Comparison of ENCODE assay signal across 9 mouse cellular contexts in the genomic region with DNA sequence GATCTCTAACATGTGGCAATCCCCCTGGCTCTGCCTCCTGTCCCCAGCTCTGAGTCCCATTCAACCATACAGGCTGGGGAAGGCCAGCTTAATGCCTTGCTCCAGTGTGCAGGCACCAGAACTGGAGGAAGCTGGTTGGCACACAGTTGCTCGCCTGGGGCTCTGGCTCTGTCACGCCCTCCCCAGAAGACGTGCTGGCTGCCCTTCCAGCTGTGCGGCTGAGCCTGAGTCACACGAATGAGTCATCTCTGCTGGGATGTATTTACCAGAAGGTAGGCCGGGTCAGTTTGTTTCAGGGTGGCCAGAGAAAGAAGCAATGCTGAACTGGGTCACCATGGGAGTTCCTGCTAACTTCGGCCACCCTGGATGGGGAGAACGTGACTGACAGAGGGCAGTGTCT.
DNase-seq lines count a peak whose midpoint lies in the region; ATAC-seq and TF ChIP-seq lines count a peak whose summit lies in the region.
"Had no signal": no experiment of that assay in that cellular context is flagged by ENCODE, and none has a peak within 500 bp of the region (broad histone marks: within the 10 kb centered on the region; RNA-seq: fewer than 3 reads in every experiment).

No protein-coding gene starts in this region.

- no peaks in the 10 kb centered on the region for H3K36me3 ChIP-seq in hindbrain, embryonic 16.5 days (ENCODE audit: control insufficient read depth, insufficient read depth, low read length)
- H3K36me3 ChIP-seq in hindbrain, embryonic 11.5 days (ENCODE audit: control insufficient read depth, insufficient read depth, low read length): no peaks in the 10 kb centered on the region
- H3K36me3 ChIP-seq in heart, embryonic 16.5 days (ENCODE audit: control insufficient read depth, insufficient read depth): 0 out of 2 replicates have a peak, but pooled peaks cover 4% of the 10 kb centered on the region
- H3K36me3 ChIP-seq in midbrain, postnatal 0 days (ENCODE audit: insufficient read depth, low read length): no peaks in the 10 kb centered on the region

- no peak overlapping the region for H3K4me3 ChIP-seq in hindbrain, embryonic 16.5 days (ENCODE audit: low read length)
- H3K4me3 ChIP-seq in hindbrain, embryonic 11.5 days (ENCODE audit: low read depth, low read length): no peak overlapping the region
- no peak overlapping the region for H3K4me3 ChIP-seq in bone marrow macrophage, adult 2 months (ENCODE audit: insufficient read depth, low read length)
- no peak overlapping the region for H3K4me3 ChIP-seq in heart, embryonic 16.5 days (ENCODE audit: low read length)
- H3K4me3 ChIP-seq in lung, adult 2 months (replicated peaks; ENCODE audit: extremely low read depth, low read depth, low read length): no peak overlapping the region
- H3K4me3 ChIP-seq in midbrain, postnatal 0 days (ENCODE audit: low read depth, low read length): no peak overlapping the region
- H3K4me3 ChIP-seq: neural tube, embryonic 12.5 days had no signal

- no peaks in the 10 kb centered on the region for H3K9me3 ChIP-seq in hindbrain, embryonic 16.5 days (ENCODE audit: control insufficient read depth, low read length)
- no peaks in the 10 kb centered on the region for H3K9me3 ChIP-seq in hindbrain, embryonic 11.5 days (ENCODE audit: control insufficient read depth, low read length)
- H3K9me3 ChIP-seq in heart, embryonic 16.5 days (replicated peaks; ENCODE audit: control insufficient read depth, low read length): no peaks in the 10 kb centered on the region
- H3K9me3 ChIP-seq in midbrain, postnatal 0 days (ENCODE audit: low read length): no peaks in the 10 kb centered on the region
- H3K9me3 ChIP-seq: neural tube, embryonic 12.5 days had no signal

- no peak overlapping the region for H3K9ac ChIP-seq in hindbrain, embryonic 16.5 days (ENCODE audit: low read depth, low read length)
- H3K9ac ChIP-seq in hindbrain, embryonic 11.5 days (ENCODE audit: low read depth, low read length): no peak overlapping the region
- no peak overlapping the region for H3K9ac ChIP-seq in heart, embryonic 16.5 days (ENCODE audit: low read length)
- no peak overlapping the region for H3K9ac ChIP-seq in midbrain, postnatal 0 days (replicated peaks; ENCODE audit: low read length, poor library complexity, severe bottlenecking)
- H3K9ac ChIP-seq: neural tube, embryonic 12.5 days had no signal

- peak; percentile 56 for ATAC-seq in hindbrain, embryonic 16.5 days
- no peak for ATAC-seq in hindbrain, embryonic 11.5 days (ENCODE audit: low FRiP score)
- ATAC-seq in heart, embryonic 16.5 days (replicated peaks; ENCODE audit: extremely low read depth, insufficient read depth, low FRiP score): peak; percentile 90
- ATAC-seq in midbrain, postnatal 0 days (ENCODE audit: low FRiP score): no peak

- no peak for TF ChIP-seq POLR2A in bone marrow macrophage, adult 2 months (IDR thresholded peaks at IDR 0.05; ENCODE audit: borderline replicate concordance, low read depth, low read length)
- no peak for TF ChIP-seq POLR2A in lung, adult 2 months (IDR thresholded peaks at IDR 0.05; ENCODE audit: borderline replicate concordance, extremely low read depth, low read depth, low read length)

- no peak for DNase-seq in hindbrain, embryonic 11.5 days (ENCODE audit: low spot score)
- peak; percentile 34 for DNase-seq in lung, adult 2 months
- DNase-seq in urinary bladder, adult 18-20 months (ENCODE audit: low spot score in 2 of 2): peak; percentile 52 to 88
- DNase-seq in midbrain, postnatal 0 days (ENCODE audit: low spot score): no peak
- no peak for DNase-seq in neural tube, embryonic 10.5 days (ENCODE audit: extremely low spot score, low spot score)

- H3K27me3 ChIP-seq in hindbrain, embryonic 16.5 days (replicated peaks; ENCODE audit: control insufficient read depth, insufficient read depth, low read length): no peaks in the 10 kb centered on the region
- H3K27me3 ChIP-seq in hindbrain, embryonic 11.5 days (ENCODE audit: control insufficient read depth, insufficient read depth, low read length): no peaks in the 10 kb centered on the region
- no peaks in the 10 kb centered on the region for H3K27me3 ChIP-seq in heart, embryonic 16.5 days (ENCODE audit: control insufficient read depth, insufficient read depth, low read length)
- no peaks in the 10 kb centered on the region for H3K27me3 ChIP-seq in midbrain, postnatal 0 days (ENCODE audit: insufficient read depth, low read length)
- H3K27me3 ChIP-seq: neural tube, embryonic 12.5 days had no signal

- no peak overlapping the region for H3K27ac ChIP-seq in hindbrain, embryonic 16.5 days (ENCODE audit: low read depth, low read length)
- no peak overlapping the region for H3K27ac ChIP-seq in hindbrain, embryonic 11.5 days (ENCODE audit: low read depth, low read length)
- peak overlapping the region; percentile 64 for H3K27ac ChIP-seq in bone marrow macrophage, adult 2 months (ENCODE audit: insufficient read depth, low read depth, low read length)
- peak overlapping the region; percentile 30 for H3K27ac ChIP-seq in heart, embryonic 16.5 days (ENCODE audit: low read length)
- H3K27ac ChIP-seq in midbrain, postnatal 0 days (ENCODE audit: low read depth, low read length): no peak overlapping the region
- H3K27ac ChIP-seq: neural tube, embryonic 12.5 days had no signal

- no peak overlapping the region for H3K4me2 ChIP-seq in hindbrain, embryonic 16.5 days (ENCODE audit: low read length)
- H3K4me2 ChIP-seq in hindbrain, embryonic 11.5 days (replicated peaks; ENCODE audit: low read depth, low read length): no peak overlapping the region
- H3K4me2 ChIP-seq in heart, embryonic 16.5 days (ENCODE audit: low read depth, low read length): no peak overlapping the region
- H3K4me2 ChIP-seq in midbrain, postnatal 0 days (ENCODE audit: low read depth, low read length, poor library complexity, severe bottlenecking): no peak overlapping the region
- H3K4me2 ChIP-seq: neural tube, embryonic 12.5 days had no signal

- 62% methylated on average over 8 of the region's 8 CpGs for WGBS in hindbrain, embryonic 16.5 days
- 66% methylated on average over 8 of the region's 8 CpGs for WGBS in hindbrain, embryonic 11.5 days
- WGBS in heart, embryonic 16.5 days: 34% methylated on average over 8 of the region's 8 CpGs
- WGBS in lung, adult 2 months: 8% methylated on average over 8 of the region's 8 CpGs
- 69% methylated on average over 8 of the region's 8 CpGs for WGBS in midbrain, postnatal 0 days

- H3K4me1 ChIP-seq in hindbrain, embryonic 16.5 days (ENCODE audit: control insufficient read depth, insufficient read depth, low read depth, low read length): no peaks in the 10 kb centered on the region; the same call in 1 of the 2 replicates
- H3K4me1 ChIP-seq in hindbrain, embryonic 11.5 days (replicated peaks; ENCODE audit: control insufficient read depth, insufficient read depth, low read length): no peaks in the 10 kb centered on the region
- peaks cover 39% of the 10 kb centered on the region for H3K4me1 ChIP-seq in bone marrow macrophage, adult 2 months (ENCODE audit: control insufficient read depth, insufficient read depth, low read length)
- no peaks in the 10 kb centered on the region for H3K4me1 ChIP-seq in heart, embryonic 16.5 days (ENCODE audit: control insufficient read depth, insufficient read depth, low read length)
- H3K4me1 ChIP-seq in lung, adult 2 months (ENCODE audit: control insufficient read depth, insufficient read depth, low read length): peaks cover 10% of the 10 kb centered on the region
- no peaks in the 10 kb centered on the region for H3K4me1 ChIP-seq in midbrain, postnatal 0 days (ENCODE audit: insufficient read depth, low read length)
- H3K4me1 ChIP-seq: neural tube, embryonic 12.5 days had no signal

- TF ChIP-seq CTCF in bone marrow macrophage, adult 2 months (IDR thresholded peaks at IDR 0.05; ENCODE audit: low read depth, low read length): no peak
- TF ChIP-seq CTCF in lung, adult 2 months (IDR thresholded peaks at IDR 0.05; ENCODE audit: insufficient read depth, low read length): no peak
- TF ChIP-seq CTCF in midbrain, postnatal 0 days (IDR thresholded peaks at IDR 0.05): no peak

Comparison
In these comparisons a context has a peak if more than half of its experiments do, and no peak if none do; other contexts are left out.
1. ATAC-seq: peak in hindbrain, embryonic 16.5 days (single experiment) and heart, embryonic 16.5 days (single experiment); none in hindbrain, embryonic 11.5 days (single experiment) and midbrain, postnatal 0 days (single experiment).
2. H3K27ac ChIP-seq: peak in bone marrow macrophage, adult 2 months (single experiment) and heart, embryonic 16.5 days (single experiment); none in hindbrain, embryonic 16.5 days (single experiment), hindbrain, embryonic 11.5 days (single experiment) and midbrain, postnatal 0 days (single experiment).
3. DNase-seq: peak in lung, adult 2 months (single experiment) and urinary bladder, adult 18-20 months (2 of 2); none in hindbrain, embryonic 11.5 days (single experiment), midbrain, postnatal 0 days (single experiment) and neural tube, embryonic 10.5 days (single experiment).